Mouse (Mus musculus): Measurements from ENCODE around the gene Sgcb.

DNA sequence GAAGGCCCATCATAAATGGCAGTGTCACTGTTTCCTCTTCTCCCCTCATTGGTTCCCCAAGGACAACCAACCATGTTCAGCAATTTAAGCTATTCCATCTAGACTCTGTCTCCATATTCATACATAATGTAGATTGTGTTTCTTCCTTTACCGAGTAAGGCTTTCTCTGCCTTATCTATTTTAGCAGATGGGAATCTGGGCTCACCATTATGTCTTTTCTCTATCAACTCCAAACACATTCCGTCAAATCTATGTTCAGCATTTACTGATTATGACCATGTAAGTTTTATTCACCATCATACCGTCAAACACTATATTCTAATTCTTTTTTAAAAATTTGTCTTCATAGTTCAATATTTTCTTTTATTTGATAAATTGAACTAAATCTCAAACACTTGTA, 6.5 kb downstream of the Sgcb start:
- TF ChIP-seq POLR2A (IDR thresholded peaks at IDR 0.05; ENCODE audit: control insufficient read depth, low read depth, low read length) (no peak), CTCF (IDR thresholded peaks at IDR 0.05; ENCODE audit: control insufficient read depth, insufficient read depth, insufficient replicate concordance, low read depth, low read length) (no peak)
